13 mouse cellular contexts compared by ENCODE assay signal in the genomic region with DNA sequence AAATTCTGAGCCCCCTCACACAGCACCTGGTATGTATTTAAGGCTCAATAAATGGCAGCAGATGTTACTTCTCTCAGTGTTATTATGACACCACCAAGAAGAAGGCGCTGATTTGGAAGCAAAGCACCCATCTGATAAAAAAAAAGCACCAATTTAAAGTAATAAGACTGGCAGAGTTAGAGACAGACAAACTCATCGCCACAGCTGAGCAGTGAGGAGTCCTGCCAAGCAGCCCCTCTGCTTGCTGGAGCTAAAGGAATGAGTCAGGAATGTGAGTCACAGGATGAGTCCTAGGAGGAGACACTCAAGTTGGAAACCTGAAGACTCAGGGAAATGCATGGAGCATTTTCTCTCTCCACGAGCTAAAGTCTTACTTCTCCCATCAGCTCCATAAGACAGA.
A peak's percentile ranks its signal among the peaks of the same experiment; 100 is the strongest.
DNase-seq lines count a peak whose midpoint lies in the region; ATAC-seq and TF ChIP-seq lines count a peak whose summit lies in the region.
"Had no signal": no experiment of that assay in that cellular context is flagged by ENCODE, and none has a peak within 500 bp of the region (broad histone marks: within the 10 kb centered on the region; RNA-seq: fewer than 3 reads in every experiment).

No protein-coding gene starts in this region.

- no peak overlapping the region for H3K27ac ChIP-seq in hindbrain, postnatal 0 days
- H3K27ac ChIP-seq: stomach, postnatal 0 days had no signal

- no peaks in the 10 kb centered on the region for H3K9me3 ChIP-seq in hindbrain, postnatal 0 days (ENCODE audit: low read length)

- no peaks in the 10 kb centered on the region for H3K4me1 ChIP-seq in hindbrain, postnatal 0 days (ENCODE audit: insufficient read depth, low read length)

- no peak overlapping the region for H3K4me3 ChIP-seq in hindbrain, postnatal 0 days (ENCODE audit: low read length)
- H3K4me3 ChIP-seq: erythroblast, embryonic 14.5 days had no signal

- no peak overlapping the region for H3K9ac ChIP-seq in hindbrain, postnatal 0 days (replicated peaks; ENCODE audit: low read length)
- H3K9ac ChIP-seq: liver, postnatal 0 days had no signal

- H3K27me3 ChIP-seq in hindbrain, postnatal 0 days (ENCODE audit: insufficient read depth, low read length), result no peaks in the 10 kb centered on the region

- peak; percentile 99 for ATAC-seq in frontal cortex, adult (ENCODE audit: low TSS enrichment)
- no peak for ATAC-seq in hindbrain, postnatal 0 days
- ATAC-seq: liver, postnatal 0 days had no signal

- WGBS in hindbrain, postnatal 0 days, result 73% methylated on average over 3 of the region's 3 CpGs

- peak; percentile 30 for DNase-seq in adrenal gland, adult 2 months
- no peak for DNase-seq in adrenal gland, postnatal 4 days (ENCODE audit: low spot score in 2 of 2)
- peak; percentile 19 to 42 for DNase-seq in layer of hippocampus, postnatal 14 days (ENCODE audit: low spot score in 2 of 2)
- peak; percentile 70 to 82 for DNase-seq in right cerebral cortex, postnatal 10 days (ENCODE audit: low spot score in 2 of 2)
- no peak for DNase-seq in gastrocnemius, postnatal 4 days (ENCODE audit: low spot score in 2 of 2)
- DNase-seq in lung, postnatal 10 days, result no peak
- DNase-seq in hindbrain, postnatal 0 days (ENCODE audit: low spot score), result no peak
- DNase-seq: heart, adult 18-20 months; kidney, adult 2 months; liver, postnatal 0 days had no signal

- no peaks in the 10 kb centered on the region for H3K36me3 ChIP-seq in hindbrain, postnatal 0 days (ENCODE audit: insufficient read depth, low read length)

- H3K4me2 ChIP-seq in hindbrain, postnatal 0 days (ENCODE audit: low read depth, low read length), result no peak overlapping the region

- no peak for TF ChIP-seq CTCF in hindbrain, postnatal 0 days (IDR thresholded peaks at IDR 0.05; ENCODE audit: low read depth)

Comparison
In these comparisons a context has a peak if more than half of its experiments do, and no peak if none do; other contexts are left out.
1. DNase-seq: peak in adrenal gland, adult 2 months (single experiment), layer of hippocampus, postnatal 14 days (2 of 2) and right cerebral cortex, postnatal 10 days (2 of 2); none in adrenal gland, postnatal 4 days (0 of 2), gastrocnemius, postnatal 4 days (0 of 2), lung, postnatal 10 days (single experiment) and hindbrain, postnatal 0 days (single experiment).